Mouse (Mus musculus) hindbrain, postnatal 0 days (tissue): Measurements from ENCODE around the gene March2. TPM values are rescaled to one million over a fixed set of nuclear protein-coding genes. Genes with fewer than 3 reads are reported as not detected.

ENCODE experiments used
- ATAC-seq: fragments of 200-750 bp; cut with Nextera tagmentation; 2 replicates; pipeline ENCODE4 v1.8.0; 2017; ENCODE audit warnings: mild to moderate bottlenecking, moderate TSS enrichment, moderate library complexity
- DNase-seq: peaks from one replicate; pipeline ENCODE4 v3.0.0-alpha.2; 2015; ENCODE audit warnings: low spot score
- H3K27ac ChIP-seq: fragments of 300-500 bp; sonication (generic); 2 replicates; pipeline ENCODE4 v1.5.1; 2014; ENCODE audit warnings: mild to moderate bottlenecking
- H3K27me3 ChIP-seq: fragments of 300-500 bp; sonication (generic); 2 replicates; pipeline ENCODE4 v1.6.1; 2014; ENCODE audit warnings: low read length, mixed read lengths; ENCODE audit not compliant: insufficient read depth
- H3K36me3 ChIP-seq: fragments of 300-500 bp; sonication (generic); 2 replicates; pipeline ENCODE4 v1.6.1; 2014; ENCODE audit warnings: low read length, mixed read lengths; ENCODE audit not compliant: insufficient read depth
- H3K4me1 ChIP-seq: fragments of 300-500 bp; sonication (generic); 2 replicates; pipeline ENCODE4 v1.6.1; 2014; ENCODE audit warnings: antibody characterized with exemption, low read length, mixed read lengths; ENCODE audit not compliant: insufficient read depth
- H3K4me2 ChIP-seq: fragments of 300-500 bp; sonication (generic); 2 replicates; pipeline ENCODE4 v1.6.1; 2014; ENCODE audit warnings: low read depth, mild to moderate bottlenecking, low read length, moderate library complexity, mixed read lengths
- H3K4me3 ChIP-seq: fragments of 300-500 bp; sonication (generic); 2 replicates; pipeline ENCODE4 v1.5.1; 2014; ENCODE audit warnings: low read length
- H3K9ac ChIP-seq: fragments of 300-500 bp; sonication (generic); replicated peaks from 2 replicates; pipeline ENCODE4 v1.6.1; 2014; ENCODE audit warnings: mild to moderate bottlenecking, low read length, moderate library complexity, mixed read lengths
- H3K9me3 ChIP-seq: fragments of 300-500 bp; sonication (generic); 2 replicates; pipeline ENCODE4 v1.6.1; 2016; ENCODE audit warnings: low read length, mixed read lengths
- CTCF ChIP-seq: IDR thresholded peaks from 2 replicates; pipeline ENCODE4 v1.5.1; 2016; ENCODE audit warnings: antibody characterized with exemption, control low read depth, low read depth
- WGBS: fragments of 180-500 bp; shearing (Covaris S2); extraction: QIAGEN DNeasy Blood & Tissue Kit; methylation state at CpG from one replicate; pipeline ENCODE4 v1.1.7; 2014; 5-methylcytosine and 5-hydroxymethylcytosine counted together
- polyA plus RNA-seq: library from polyadenylated mRNA; unstranded; fragments of >200 nt; fragmentation: Nextera tagmentation; extraction: Ambion mirVana; gene quantifications from 2 replicates; pipeline ENCODE4 v1.2.1, GENCODE M21; 2015
- total RNA-seq: library from RNA; depleted of rRNA; stranded (reverse); fragments of >200 nt; gene quantifications from 2 replicates; pipeline ENCODE4 v1.2.3, GENCODE M21; 2014; rRNA removed

The March2 gene
- total and polyA plus RNA-seq, 2 experiments from 2014 or later = 73.8 to 137 TPM

- no peaks in the 10 kb centered on the region for H3K27me3 ChIP-seq
- no peaks in the 10 kb centered on the region for H3K4me1 ChIP-seq
- H3K9ac ChIP-seq = no peak overlapping the region
- H3K4me2 ChIP-seq = no peak overlapping the region
- DNase-seq = no peak
- no peaks in the 10 kb centered on the region for H3K9me3 ChIP-seq
- H3K4me3 ChIP-seq = no peak overlapping the region
- 93% methylated on average over 4 of the region's 4 CpGs for WGBS
- no peak for TF ChIP-seq CTCF
- H3K27ac ChIP-seq = no peak overlapping the region
- ATAC-seq = no peak
- peaks cover 44% of the 10 kb centered on the region for H3K36me3 ChIP-seq
These were observed 74.4 kb downstream of the March2 start for GRCm38 (mm10) chr17:33644068-33644467.

GRCm38 (mm10) chr17:33639743-33640142 lies 78.7 kb downstream of the March2 start:
- Histone ChIP-seq H3K36me3 (peaks cover 10% of the 10 kb centered on the region; the same call in 1 of the 2 replicates), H3K27ac (no peak overlapping the region)
- no peak for DNase-seq

DNA sequence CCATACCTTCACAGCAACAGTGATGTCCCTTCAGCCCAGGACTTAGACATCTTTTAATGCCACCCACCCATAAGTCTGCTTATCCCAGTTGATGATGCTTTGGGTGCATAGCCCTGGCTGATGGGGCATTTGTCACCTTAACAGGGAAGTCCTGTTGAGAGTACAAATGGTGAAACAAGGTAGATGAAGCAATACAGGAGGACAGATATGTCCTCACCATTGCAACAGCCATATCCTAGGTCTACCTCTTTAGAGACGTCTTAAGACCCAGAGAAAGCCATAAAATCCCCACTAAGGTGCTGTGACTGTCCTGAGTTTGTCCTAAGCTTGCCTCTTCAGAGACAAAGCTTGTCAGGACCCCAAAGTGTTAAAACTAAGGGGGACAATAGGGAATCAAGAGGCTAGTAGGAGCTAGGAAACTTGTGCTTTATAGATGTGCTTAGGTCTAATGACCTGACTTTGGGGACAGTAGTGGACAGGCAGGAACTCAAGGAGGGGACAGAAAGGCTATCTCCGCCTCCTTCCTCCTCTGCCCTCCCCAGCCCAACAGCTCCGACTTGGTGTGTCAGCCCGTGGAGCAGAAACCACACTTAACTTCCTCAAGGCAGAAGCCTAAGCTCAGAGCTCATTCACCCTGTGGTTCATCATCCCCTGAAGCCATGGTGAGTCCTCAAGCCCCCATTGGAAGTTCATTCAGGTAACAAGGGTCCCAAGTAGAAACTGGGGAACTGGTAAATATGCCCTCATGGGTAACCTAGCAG lies 80.8 kb downstream of the March2 start, which contains the start of gene Pram1:
Gene Pram1, plus strand, starts transcription at position 541 of the 761 bp plus-strand sequence.
- DNase-seq (no peak), ATAC-seq (no peak)
- Histone ChIP-seq H3K27me3 (no peaks in the 10 kb centered on the region), H3K27ac (no peak within 1 kb of the TSS), H3K4me2 (no peak within 1 kb of the TSS), H3K36me3 (no peaks in the 10 kb centered on the region), H3K9ac (no peak within 1 kb of the TSS), H3K4me1 (no peaks in the 10 kb centered on the region), H3K9me3 (no peaks in the 10 kb centered on the region), H3K4me3 (no peak within 1 kb of the TSS)
- WGBS = 90% methylated on average over 4 of the region's 4 CpGs
- no peak for TF ChIP-seq CTCF

More at GRCm38 (mm10) chr17:33639743-33640142, 78.7 kb downstream of the March2 start:
- ATAC-seq = no peak
- WGBS = 71% methylated on average over 6 of the region's 6 CpGs
- H3K9ac ChIP-seq = no peak overlapping the region
- TF ChIP-seq CTCF = no peak
- H3K27me3 ChIP-seq = no peaks in the 10 kb centered on the region
- no peaks in the 10 kb centered on the region for H3K4me1 ChIP-seq
- no peaks in the 10 kb centered on the region for H3K9me3 ChIP-seq
- H3K4me3 ChIP-seq = no peak overlapping the region
- H3K4me2 ChIP-seq = no peak overlapping the region

- Histone ChIP-seq H3K9me3 (no peaks in the 10 kb centered on the region), H3K4me3 (no peak overlapping the region), H3K4me1 (no peaks in the 10 kb centered on the region), H3K27me3 (no peaks in the 10 kb centered on the region), H3K9ac (no peak overlapping the region), H3K36me3 (no peaks in the 10 kb centered on the region), H3K4me2 (no peak overlapping the region), H3K27ac (no peak overlapping the region)
- no peak for TF ChIP-seq CTCF
- ATAC-seq = no peak
- 76% methylated on average over 2 of the region's 2 CpGs for WGBS
- no peak for DNase-seq
These were observed 81.4 kb downstream of the March2 start for GRCm38 (mm10) chr17:33637038-33637437.

Other genes with a start within 250 kb of the March2 start
- 49.3 and 56.4 TPM in 2 replicates for gene Adamts10, start 194.5 kb downstream of the March2 start, total RNA-seq
- 35.6 and 35.9 TPM in 2 replicates for gene Adamts10, start 194.5 kb downstream of the March2 start, polyA plus RNA-seq
- gene Myo1f, start 163.0 kb downstream of the March2 start, total RNA-seq = 2.6 and 2.7 TPM in 2 replicates
- gene Myo1f, start 163.0 kb downstream of the March2 start, polyA plus RNA-seq = 1.2 TPM in 2 replicates
- gene Zfp414, start 89.6 kb downstream of the March2 start, total RNA-seq = 49.0 and 65.1 TPM in 2 replicates
- 70.9 and 73.8 TPM in 2 replicates for gene Zfp414, start 89.6 kb downstream of the March2 start, polyA plus RNA-seq
- gene Pram1, start 80.6 kb downstream of the March2 start, total RNA-seq = not detected in 2 replicates
- 0.30 TPM in 2 replicates for gene Pram1, start 80.6 kb downstream of the March2 start, polyA plus RNA-seq
- 49.2 and 55.7 TPM in 2 replicates for gene Hnrnpm, start 31.8 kb downstream of the March2 start, total RNA-seq
- gene Hnrnpm, start 31.8 kb downstream of the March2 start, polyA plus RNA-seq = 124 and 133 TPM in 2 replicates
- 123 and 163 TPM in 2 replicates for gene Rab11b, start 41.9 kb upstream of the March2 start, total RNA-seq
- gene Rab11b, start 41.9 kb upstream of the March2 start, polyA plus RNA-seq = 546 and 583 TPM in 2 replicates
- 24.0 and 24.7 TPM in 2 replicates for gene Angptl4, start 63.2 kb upstream of the March2 start, total RNA-seq
- 31.9 and 37.5 TPM in 2 replicates for gene Angptl4, start 63.2 kb upstream of the March2 start, polyA plus RNA-seq
- 33.5 and 57.2 TPM in 2 replicates for gene Kank3, start 91.8 kb upstream of the March2 start, total RNA-seq
- 44.1 and 47.9 TPM in 2 replicates for gene Kank3, start 91.8 kb upstream of the March2 start, polyA plus RNA-seq
- gene Rps28, start 105.9 kb upstream of the March2 start, total RNA-seq = 117 and 293 TPM in 2 replicates
- 609 and 617 TPM in 2 replicates for gene Rps28, start 105.9 kb upstream of the March2 start, polyA plus RNA-seq
- 289 and 356 TPM in 2 replicates for gene Ndufa7, start 105.9 kb upstream of the March2 start, total RNA-seq
- 562 and 577 TPM in 2 replicates for gene Ndufa7, start 105.9 kb upstream of the March2 start, polyA plus RNA-seq
- gene Cd320, start 124.4 kb upstream of the March2 start, total RNA-seq = 25.1 and 26.0 TPM in 2 replicates
- gene Cd320, start 124.4 kb upstream of the March2 start, polyA plus RNA-seq = 55.7 and 58.6 TPM in 2 replicates
- gene Gm7029, start 155.2 kb upstream of the March2 start, total RNA-seq = not detected in 2 replicates
- not detected in 2 replicates for gene Gm7029, start 155.2 kb upstream of the March2 start, polyA plus RNA-seq
- 5.8 and 9.9 TPM in 2 replicates for gene Kifc1, start 172.0 kb upstream of the March2 start, total RNA-seq
- gene Kifc1, start 172.0 kb upstream of the March2 start, polyA plus RNA-seq = 2.0 and 3.2 TPM in 2 replicates
- 1.3 TPM in 1 of 2 replicates, not detected in the other for gene Platr17, start 186.5 kb upstream of the March2 start, total RNA-seq
- 0.88 and 1.2 TPM in 2 replicates for gene Platr17, start 186.5 kb upstream of the March2 start, polyA plus RNA-seq
- gene Daxx, start 190.7 kb upstream of the March2 start, total RNA-seq = 52.1 and 58.4 TPM in 2 replicates
- 39.0 and 41.9 TPM in 2 replicates for gene Daxx, start 190.7 kb upstream of the March2 start, polyA plus RNA-seq
- 41.5 and 61.8 TPM in 2 replicates for gene Tapbp, start 197.2 kb upstream of the March2 start, total RNA-seq
- 39.1 and 40.2 TPM in 2 replicates for gene Tapbp, start 197.2 kb upstream of the March2 start, polyA plus RNA-seq
- gene Zbtb22, start 197.2 kb upstream of the March2 start, total RNA-seq = 58.5 TPM in 2 replicates
- gene Zbtb22, start 197.2 kb upstream of the March2 start, polyA plus RNA-seq = 20.8 and 23.0 TPM in 2 replicates
- 91.4 and 116 TPM in 2 replicates for gene Rgl2, start 210.9 kb upstream of the March2 start, total RNA-seq
- 36.1 and 36.8 TPM in 2 replicates for gene Rgl2, start 210.9 kb upstream of the March2 start, polyA plus RNA-seq
- 25.2 and 43.1 TPM in 2 replicates for gene Pfdn6, start 221.7 kb upstream of the March2 start, total RNA-seq
- gene Pfdn6, start 221.7 kb upstream of the March2 start, polyA plus RNA-seq = 168 and 195 TPM in 2 replicates
- gene Wdr46, start 222.0 kb upstream of the March2 start, total RNA-seq = 16.6 and 16.8 TPM in 2 replicates
- gene Wdr46, start 222.0 kb upstream of the March2 start, polyA plus RNA-seq = 16.7 and 17.9 TPM in 2 replicates
- gene B3galt4, start 232.8 kb upstream of the March2 start, total RNA-seq = 8.9 and 12.3 TPM in 2 replicates
- 10.7 and 11.6 TPM in 2 replicates for gene B3galt4, start 232.8 kb upstream of the March2 start, polyA plus RNA-seq
- gene Vps52, start 237.1 kb upstream of the March2 start, total RNA-seq = 55.6 and 57.4 TPM in 2 replicates
- 62.1 and 63.2 TPM in 2 replicates for gene Vps52, start 237.1 kb upstream of the March2 start, polyA plus RNA-seq
- 1,180 and 1,309 TPM in 2 replicates for gene Rps18, start 237.3 kb upstream of the March2 start, total RNA-seq
- gene Rps18, start 237.3 kb upstream of the March2 start, polyA plus RNA-seq = 904 and 918 TPM in 2 replicates